Mouse (Mus musculus): ENCODE measurements around the gene Islr. TPM values are rescaled to one million over a fixed set of nuclear protein-coding genes. Genes with fewer than 3 reads are reported as not detected.

Islr gene
- polyA plus RNA-seq (2012; rRNA removed) = 249 and 303 TPM in 2 replicates

DNA sequence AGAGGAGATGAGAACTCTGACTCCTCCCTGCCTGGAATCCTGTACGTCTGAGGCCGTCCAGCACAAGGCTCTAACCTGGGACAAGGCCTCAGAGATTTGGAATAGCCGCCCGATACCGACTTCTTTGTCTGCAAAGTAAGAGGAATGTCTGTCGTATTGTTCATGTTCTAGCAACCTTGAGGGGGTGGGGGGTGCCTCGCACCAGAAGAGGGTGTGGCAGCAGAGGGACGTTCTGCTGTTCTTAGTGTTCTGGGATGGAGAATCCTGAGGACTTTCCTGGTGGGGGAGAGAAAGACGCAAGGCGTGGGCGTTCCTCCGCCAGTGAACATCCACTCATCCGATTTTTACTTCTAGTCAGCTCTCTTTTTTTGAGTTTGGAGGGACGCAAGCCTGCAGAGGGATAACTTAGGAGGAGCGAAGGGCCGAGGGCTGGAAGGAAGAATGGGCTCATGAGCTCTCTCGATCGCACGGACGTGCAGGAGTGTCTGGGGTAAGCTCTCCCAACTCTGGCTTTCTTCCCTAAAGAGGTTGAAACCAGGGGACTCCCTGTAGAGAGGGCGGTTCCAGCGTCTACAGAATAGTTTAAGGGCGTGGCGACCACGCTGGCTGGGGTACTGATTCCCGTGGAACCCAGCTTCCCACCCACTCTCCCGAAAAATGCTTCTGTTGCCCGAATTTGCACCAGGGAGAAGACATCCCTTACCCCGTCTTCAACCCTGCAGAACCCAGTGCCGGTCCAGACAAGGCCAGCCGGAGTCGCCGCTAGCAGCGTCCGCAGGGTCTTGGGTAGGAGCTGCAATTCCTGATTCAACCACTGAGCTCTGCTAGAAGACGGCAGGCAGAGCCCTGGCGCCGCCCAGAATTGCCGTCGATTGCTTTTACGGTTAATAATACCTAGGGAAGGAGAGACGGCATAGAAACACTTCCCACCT is at the start of gene Islr, which contains the start of gene Islr2:
Gene Islr (minus strand): TSS at position 791 of the 932 bp plus-strand sequence.
Gene Islr2 (minus strand): TSS at position 804 of the 932 bp plus-strand sequence.

DNA sequence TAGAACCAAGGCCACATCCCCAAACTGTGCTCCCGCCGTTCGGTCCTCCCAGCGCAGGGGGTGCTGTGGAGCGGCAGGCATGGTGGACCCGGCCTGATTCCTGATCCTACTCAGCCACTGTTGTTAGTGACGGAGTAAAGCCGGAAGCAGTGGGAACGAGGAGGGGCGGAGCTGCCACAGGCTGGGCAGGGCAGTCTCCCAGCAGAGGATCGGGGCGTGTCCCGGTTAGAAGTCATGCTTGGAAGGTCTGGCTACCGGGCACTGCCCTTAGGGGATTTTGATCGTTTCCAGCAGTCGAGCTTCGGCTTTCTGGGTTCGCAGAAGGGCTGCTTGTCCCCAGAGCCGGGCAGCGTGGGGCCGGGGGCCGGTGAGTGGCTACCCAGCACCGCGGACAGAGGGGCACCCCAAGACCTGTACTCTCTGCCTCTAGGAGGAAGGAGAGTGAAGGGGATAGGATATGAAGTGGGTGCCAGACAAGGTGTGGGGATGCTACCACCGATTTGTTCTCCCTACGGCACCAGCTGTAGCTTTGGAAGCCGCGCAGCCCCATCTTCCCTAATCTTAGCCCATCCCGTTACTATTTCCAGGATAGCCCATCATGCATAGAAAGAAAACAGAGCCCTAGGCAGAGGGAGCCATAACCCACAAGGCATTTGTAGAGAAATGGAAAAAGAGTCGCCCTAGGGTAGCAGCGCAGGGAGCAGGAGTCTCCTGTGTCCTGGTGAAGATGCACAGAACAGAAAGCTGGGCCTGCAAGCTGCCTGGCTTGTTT is 49.1 kb upstream of the Islr start, which contains the start of gene Stoml1:
Gene Stoml1 (plus strand): TSS at position 132 of the 772 bp plus-strand sequence.

DNA sequence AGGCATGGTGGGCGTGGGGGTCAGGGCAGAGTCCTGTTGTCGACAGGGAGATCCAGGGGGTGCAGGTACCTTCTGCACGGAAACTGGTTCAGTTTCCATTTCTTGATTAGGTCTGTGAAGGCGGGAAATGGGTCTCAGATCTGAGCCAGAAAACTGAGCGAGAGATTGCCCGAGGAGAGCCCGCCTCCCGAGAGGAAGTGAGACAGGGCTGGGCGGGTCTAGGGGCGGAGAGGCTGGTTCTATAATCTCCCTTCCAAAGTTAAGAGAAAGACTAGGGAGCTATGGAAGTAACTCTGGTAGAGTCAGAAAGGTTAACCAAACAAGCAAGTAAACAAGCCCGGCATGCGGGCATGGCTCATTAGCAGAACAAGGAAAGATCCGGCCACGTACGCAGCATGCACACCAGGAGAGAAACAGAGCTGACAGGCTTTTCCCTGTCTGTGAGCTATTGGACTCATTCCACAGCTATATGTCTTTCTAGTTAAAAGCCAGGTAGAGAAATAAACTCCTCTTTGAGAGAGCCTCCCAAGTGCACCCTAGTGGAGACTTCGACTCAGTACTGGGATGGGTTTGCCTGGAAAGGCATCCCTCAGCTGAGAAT is 45.6 kb upstream of the Islr start, which contains the start of gene Pml:
Gene Pml (minus strand): TSS at position 195 of the 601 bp plus-strand sequence.

DNA sequence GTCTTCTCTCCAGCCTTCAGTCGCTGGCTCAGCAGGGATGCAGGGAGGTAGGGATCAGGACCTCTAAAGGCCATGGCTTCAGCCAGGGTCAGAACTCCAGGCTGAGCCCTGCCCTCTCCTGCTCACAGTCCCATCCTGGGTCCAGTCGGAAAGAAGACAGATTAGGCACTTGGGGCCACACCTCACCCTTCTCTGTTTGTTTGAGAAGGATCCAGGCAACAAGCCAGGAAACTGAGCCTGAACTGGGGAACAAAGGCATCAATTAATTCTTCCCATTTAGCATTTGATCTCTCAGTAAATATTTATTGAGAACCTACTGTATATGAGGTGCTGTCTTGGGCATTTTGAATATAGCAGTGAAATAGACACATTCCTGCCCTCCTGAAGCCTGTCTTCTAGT is 85.4 kb downstream of the Islr start, which contains the start of gene Ccdc33:
Gene Ccdc33 (minus strand): TSS at position 153 of the 400 bp plus-strand sequence.

Other genes with a start within 250 kb of the Islr start
- gene Cyp11a1, start 197.9 kb downstream of the Islr start, polyA plus RNA-seq (2012; rRNA removed) = 1,389 and 1,449 TPM in 2 replicates
- 42.6 and 49.2 TPM in 2 replicates for gene Stra6, start 140.5 kb downstream of the Islr start, polyA plus RNA-seq (2012; rRNA removed)
- gene Ccdc33, start 85.5 kb downstream of the Islr start, polyA plus RNA-seq (2012; rRNA removed) = 10.8 and 12.8 TPM in 2 replicates
- gene Islr2, start within 50 bp of the Islr start, polyA plus RNA-seq (2012; rRNA removed) = 1.5 and 3.1 TPM in 2 replicates
- gene Pml, start 45.5 kb upstream of the Islr start, polyA plus RNA-seq (2012; rRNA removed) = 31.3 and 34.5 TPM in 2 replicates
- gene Stoml1, start 48.9 kb upstream of the Islr start, polyA plus RNA-seq (2012; rRNA removed) = 53.4 and 55.8 TPM in 2 replicates
- gene Loxl1, start 108.9 kb upstream of the Islr start, polyA plus RNA-seq (2012; rRNA removed) = 167 and 204 TPM in 2 replicates
- not detected in 2 replicates for gene Tbc1d21, start 166.1 kb upstream of the Islr start, polyA plus RNA-seq (2012; rRNA removed)

All from ovary, adult 2 months (tissue).